Comparison of ENCODE assay signal across 21 mouse cellular contexts in genomic region chr3:58789473-58789872, GRCm38 (mm10). TPM values are rescaled to one million over a fixed set of nuclear protein-coding genes. Genes with fewer than 3 reads are reported as not detected.
A peak's percentile ranks its signal among the peaks of the same experiment; 100 is the strongest.
DNase-seq lines count a peak whose midpoint lies in the region; TF ChIP-seq lines count a peak whose summit lies in the region.
"Had no signal": no experiment of that assay in that cellular context is flagged by ENCODE, and none has a peak within 500 bp of the region (broad histone marks: within the 10 kb centered on the region; RNA-seq: fewer than 3 reads in every experiment).

No protein-coding gene starts in this region.

- TF ChIP-seq EP300 in heart, adult 2 months (IDR thresholded peaks at IDR 0.05; ENCODE audit: insufficient read depth, low read depth, low read length): no peak

- no peaks in the 10 kb centered on the region for H3K79me2 ChIP-seq in heart, adult 2 months (replicated peaks; ENCODE audit: control insufficient read depth, insufficient read depth, low read length)

- 69% methylated on average over 7 of the region's 7 CpGs for WGBS in heart, adult 2 months

- no peak overlapping the region for H3K27ac ChIP-seq in heart, adult 2 months
- H3K27ac ChIP-seq: forebrain, embryonic 13.5 days; hindbrain, embryonic 10.5 days; kidney, postnatal 0 days; limb, embryonic 10.5 days; lung, embryonic 15.5 days; midbrain, embryonic 15.5 days had no signal

- no peaks in the 10 kb centered on the region for H3K4me1 ChIP-seq in heart, adult 2 months (ENCODE audit: control insufficient read depth, insufficient read depth, low read length)
- H3K4me1 ChIP-seq: limb, embryonic 10.5 days; lung, embryonic 15.5 days; midbrain, embryonic 15.5 days had no signal

- H3K9ac ChIP-seq in heart, adult 2 months (ENCODE audit: low read depth, low read length): no peak overlapping the region
- H3K9ac ChIP-seq: forebrain, embryonic 13.5 days; lung, embryonic 15.5 days; midbrain, embryonic 15.5 days had no signal

- TF ChIP-seq CTCF in heart, adult 2 months (IDR thresholded peaks at IDR 0.05): no peak

- peak; percentile 69 for DNase-seq in heart, adult 11 months
- DNase-seq in heart, adult 2 months: no peak
- peak; percentile 76 for DNase-seq in right cerebral cortex, adult 18-20 months
- DNase-seq in right cerebral cortex, postnatal 4 days: no peak
- DNase-seq in right cerebral cortex, adult 2 months (ENCODE audit: low spot score in 2 of 2): peak; percentile 63 to 65
- DNase-seq in ovary, postnatal 10 days (ENCODE audit: low spot score): no peak
- DNase-seq in urinary bladder, adult 18-20 months (ENCODE audit: low spot score in 2 of 2): no peak
- no peak for DNase-seq in adrenal gland, postnatal 25 days
- DNase-seq: heart, adult 18-20 months had no signal

- TF ChIP-seq POLR2A in heart, adult 2 months (IDR thresholded peaks at IDR 0.05; ENCODE audit: insufficient read depth, low read depth, low read length): no peak

- no peaks in the 10 kb centered on the region for H3K36me3 ChIP-seq in heart, adult 2 months (ENCODE audit: control insufficient read depth, insufficient read depth, low read length)
- H3K36me3 ChIP-seq: G1E; hindbrain, embryonic 10.5 days; limb, embryonic 10.5 days; lung, embryonic 15.5 days; midbrain, embryonic 15.5 days had no signal

- no peaks in the 10 kb centered on the region for H3K27me3 ChIP-seq in heart, adult 2 months (ENCODE audit: control insufficient read depth, insufficient read depth, low read length)
- H3K27me3 ChIP-seq: forebrain, embryonic 13.5 days; lung, embryonic 15.5 days; midbrain, embryonic 15.5 days had no signal

- no peak overlapping the region for H3K4me3 ChIP-seq in heart, adult 2 months
- H3K4me3 ChIP-seq: forebrain, embryonic 13.5 days; hindbrain, embryonic 10.5 days; limb, embryonic 10.5 days; lung, embryonic 15.5 days; midbrain, embryonic 15.5 days had no signal

- intact Hi-C loops in heart, adult 2 months (cut with DNase I): loop anchor here (10.0 kb wide), 1 partner anchor 275 kb away; no protein-coding TSS in a partner anchor

RNA-seq across cellular contexts. Expression of gene Mindy4b-ps, which starts 32.6 kb away (rescaled TPM):
- under 1 TPM; 0.20 to 0.21 TPM for total RNA-seq in heart, adult 2 months (2021)
- 0.31 and 0.67 TPM in 2 replicates for polyA plus RNA-seq in heart, adult 2 months (2012; rRNA removed)
- not detected in 2 replicates for total RNA-seq in adrenal gland, postnatal 25 days (2021)
- polyA plus RNA-seq: CD4-positive, CD25-positive, alpha-beta regulatory T cell, adult 4 months; G1E; hindbrain, embryonic 10.5 days; intestine, embryonic 16.5 days; kidney, postnatal 0 days; limb, embryonic 10.5 days; liver, embryonic 11.5 days; lung, embryonic 15.5 days; neural tube, embryonic 11.5 days; small intestine, adult 2 months had no signal

Comparison
In these comparisons a context has a peak if more than half of its experiments do, and no peak if none do; other contexts are left out.
1. DNase-seq: peak in heart, adult 11 months (single experiment), right cerebral cortex, adult 18-20 months (single experiment) and right cerebral cortex, adult 2 months (2 of 2); none in heart, adult 2 months (0 of 2), right cerebral cortex, postnatal 4 days (single experiment), ovary, postnatal 10 days (single experiment), urinary bladder, adult 18-20 months (0 of 2) and adrenal gland, postnatal 25 days (single experiment).